ENCODE assay signal across 13 mouse cellular contexts in genomic region chr5:49094945-49095344, GRCm38 (mm10).
A peak's percentile ranks its signal among the peaks of the same experiment; 100 is the strongest.
DNase-seq lines count a peak whose midpoint lies in the region; ATAC-seq and TF ChIP-seq lines count a peak whose summit lies in the region.
"Had no signal": no experiment of that assay in that cellular context is flagged by ENCODE, and none has a peak within 500 bp of the region (broad histone marks: within the 10 kb centered on the region; RNA-seq: fewer than 3 reads in every experiment).

No protein-coding gene starts in this region.

- 43% methylated on average over 2 of the region's 2 CpGs for WGBS in hindbrain, postnatal 0 days
- 70% methylated on average over 2 of the region's 2 CpGs for WGBS in hindbrain, embryonic 10.5 days

- peak; percentile 78 for DNase-seq in hindbrain, postnatal 0 days (ENCODE audit: low spot score)
- DNase-seq in hindbrain, embryonic 10.5 days (ENCODE audit: low spot score): no peak
- DNase-seq in brain, adult 2 months (ENCODE audit: low read depth, low spot score): peak; percentile 91
- peak; percentile 41 for DNase-seq in cerebellum, adult 8-10 months
- DNase-seq in retina, embryonic 14.5 days (ENCODE audit: low spot score): peak; percentile 57
- DNase-seq in lung, postnatal 4 days: no peak
- no peak for DNase-seq in heart, adult 8-10 months (ENCODE audit: low spot score)
- no peak for DNase-seq in adrenal gland, adult (ENCODE audit: inconsistent age in 2 of 2, low spot score in 1 of 2)
- DNase-seq: kidney, postnatal 25 days; lung, embryonic 14.5 days had no signal

- no peak overlapping the region for H3K27ac ChIP-seq in hindbrain, postnatal 0 days
- no peak overlapping the region for H3K27ac ChIP-seq in hindbrain, embryonic 10.5 days
- H3K27ac ChIP-seq: hindbrain, embryonic 15.5 days; limb, embryonic 12.5 days; midbrain, embryonic 13.5 days had no signal

- no peaks in the 10 kb centered on the region for H3K4me1 ChIP-seq in hindbrain, postnatal 0 days (ENCODE audit: insufficient read depth, low read length)
- H3K4me1 ChIP-seq in hindbrain, embryonic 10.5 days (replicated peaks): no peaks in the 10 kb centered on the region
- H3K4me1 ChIP-seq: hindbrain, embryonic 15.5 days; limb, embryonic 12.5 days; midbrain, embryonic 13.5 days had no signal

- H3K4me2 ChIP-seq in hindbrain, postnatal 0 days (ENCODE audit: low read depth, low read length): no peak overlapping the region
- H3K4me2 ChIP-seq: hindbrain, embryonic 15.5 days; limb, embryonic 12.5 days; lung, embryonic 14.5 days; midbrain, embryonic 13.5 days had no signal

- no peak overlapping the region for H3K9ac ChIP-seq in hindbrain, postnatal 0 days (replicated peaks; ENCODE audit: low read length)
- H3K9ac ChIP-seq: hindbrain, embryonic 15.5 days; limb, embryonic 12.5 days; lung, embryonic 14.5 days; midbrain, embryonic 13.5 days had no signal

- H3K9me3 ChIP-seq in hindbrain, postnatal 0 days (ENCODE audit: low read length): no peaks in the 10 kb centered on the region
- no peaks in the 10 kb centered on the region for H3K9me3 ChIP-seq in hindbrain, embryonic 10.5 days
- H3K9me3 ChIP-seq: hindbrain, embryonic 15.5 days; limb, embryonic 12.5 days; midbrain, embryonic 13.5 days had no signal

- no peaks in the 10 kb centered on the region for H3K36me3 ChIP-seq in hindbrain, postnatal 0 days (ENCODE audit: insufficient read depth, low read length)
- no peaks in the 10 kb centered on the region for H3K36me3 ChIP-seq in hindbrain, embryonic 10.5 days
- H3K36me3 ChIP-seq: hindbrain, embryonic 15.5 days; limb, embryonic 12.5 days; midbrain, embryonic 13.5 days had no signal

- peak; percentile 65 for TF ChIP-seq CTCF in hindbrain, postnatal 0 days (IDR thresholded peaks at IDR 0.05; ENCODE audit: low read depth)

- H3K4me3 ChIP-seq in hindbrain, postnatal 0 days (ENCODE audit: low read length): no peak overlapping the region
- H3K4me3 ChIP-seq in hindbrain, embryonic 10.5 days: no peak overlapping the region
- H3K4me3 ChIP-seq: hindbrain, embryonic 15.5 days; limb, embryonic 12.5 days; midbrain, embryonic 13.5 days had no signal

- no peaks in the 10 kb centered on the region for H3K27me3 ChIP-seq in hindbrain, postnatal 0 days (ENCODE audit: insufficient read depth, low read length)
- no peaks in the 10 kb centered on the region for H3K27me3 ChIP-seq in hindbrain, embryonic 10.5 days (ENCODE audit: insufficient read depth, poor library complexity, severe bottlenecking)
- H3K27me3 ChIP-seq: hindbrain, embryonic 15.5 days; limb, embryonic 12.5 days; midbrain, embryonic 13.5 days had no signal

- no peak for ATAC-seq in hindbrain, postnatal 0 days
- ATAC-seq: midbrain, embryonic 13.5 days had no signal

Comparison
In these comparisons a context has a peak if more than half of its experiments do, and no peak if none do; other contexts are left out.
1. DNase-seq: peak in hindbrain, postnatal 0 days (single experiment), brain, adult 2 months (single experiment), cerebellum, adult 8-10 months (single experiment) and retina, embryonic 14.5 days (single experiment); none in hindbrain, embryonic 10.5 days (single experiment), lung, postnatal 4 days (0 of 2), heart, adult 8-10 months (single experiment) and adrenal gland, adult (0 of 2).